Mouse (Mus musculus) intestine, embryonic 15.5 days (tissue): ENCODE data around the gene Taok3. TPM values are rescaled to one million over a fixed set of nuclear protein-coding genes. Genes with fewer than 3 reads are reported as not detected.

Experiments
- ATAC-seq: fragments of 200-750 bp; cut with Nextera tagmentation; 2 replicates; pipeline ENCODE4 v1.8.0; 2017; ENCODE audit warnings: moderate TSS enrichment, moderate library complexity
- H3K27ac ChIP-seq: fragments of 300-500 bp; sonication (generic); 2 replicates; pipeline ENCODE4 v1.5.1; 2015; ENCODE audit warnings: mild to moderate bottlenecking, inconsistent platforms
- H3K27me3 ChIP-seq: fragments of 300-500 bp; sonication (generic); replicated peaks from 2 replicates; pipeline ENCODE4 v1.6.1; 2015; ENCODE audit warnings: inconsistent platforms
- H3K36me3 ChIP-seq: fragments of 300-500 bp; sonication (generic); 2 replicates; pipeline ENCODE4 v1.6.1; 2015; ENCODE audit warnings: inconsistent platforms
- H3K4me1 ChIP-seq: fragments of 300-500 bp; sonication (generic); replicated peaks from 2 replicates; pipeline ENCODE4 v1.6.1; 2015; ENCODE audit warnings: inconsistent platforms
- H3K4me2 ChIP-seq: fragments of 300-500 bp; sonication (generic); replicated peaks from 2 replicates; pipeline ENCODE4 v1.6.1; 2015; ENCODE audit warnings: mild to moderate bottlenecking, inconsistent platforms
- H3K4me3 ChIP-seq: fragments of 300-500 bp; sonication (generic); replicated peaks from 2 replicates; pipeline ENCODE4 v1.5.1; 2015; ENCODE audit warnings: inconsistent platforms
- H3K9ac ChIP-seq: fragments of 300-500 bp; sonication (generic); 2 replicates; pipeline ENCODE4 v1.6.1; 2015; ENCODE audit warnings: inconsistent platforms
- H3K9me3 ChIP-seq: fragments of 300-500 bp; sonication (generic); 2 replicates; pipeline ENCODE4 v1.6.1; 2016; ENCODE audit warnings: inconsistent platforms
- WGBS: fragments of 180-500 bp; shearing (Covaris S2); methylation state at CpG from one replicate; pipeline ENCODE4 v1.1.7; 2015; 5-methylcytosine and 5-hydroxymethylcytosine counted together
- polyA plus RNA-seq: library from polyadenylated mRNA; unstranded; fragments of >200 nt; fragmentation: Nextera tagmentation; extraction: Ambion mirVana; gene quantifications from 2 replicates; pipeline ENCODE4 v1.2.1, GENCODE M21; 2015

Taok3 gene
- polyA plus RNA-seq, 1 experiment from 2014 or later = 44.9 TPM

GRCm38 (mm10) chr5:117174057-117174456 lies 54.1 kb downstream of the Taok3 start:
- H3K27me3 ChIP-seq = no peaks in the 10 kb centered on the region
- 95% methylated on average over 7 of the region's 7 CpGs for WGBS

GRCm38 (mm10) chr5:117175896-117176295 lies 56.0 kb downstream of the Taok3 start:
- ATAC-seq = no peak
- Histone ChIP-seq H3K4me2 (no peak overlapping the region), H3K36me3 (no peaks in the 10 kb centered on the region), H3K9ac (no peak overlapping the region), H3K27me3 (no peaks in the 10 kb centered on the region), H3K4me1 (no peaks in the 10 kb centered on the region), H3K27ac (no peak overlapping the region), H3K9me3 (no peaks in the 10 kb centered on the region), H3K4me3 (no peak overlapping the region)
- WGBS = 68% methylated on average over 8 of the region's 8 CpGs

More at GRCm38 (mm10) chr5:117174057-117174456, 54.1 kb downstream of the Taok3 start:
- no peak overlapping the region for H3K27ac ChIP-seq
- H3K4me3 ChIP-seq = no peak overlapping the region
- ATAC-seq = no peak
- no peak overlapping the region for H3K4me2 ChIP-seq
- H3K36me3 ChIP-seq = no peaks in the 10 kb centered on the region
- H3K9me3 ChIP-seq = no peaks in the 10 kb centered on the region
- no peak overlapping the region for H3K9ac ChIP-seq
- no peaks in the 10 kb centered on the region for H3K4me1 ChIP-seq

- Histone ChIP-seq H3K27ac (no peak overlapping the region), H3K4me2 (no peak overlapping the region), H3K27me3 (no peaks in the 10 kb centered on the region), H3K4me3 (no peak overlapping the region), H3K9me3 (no peaks in the 10 kb centered on the region), H3K4me1 (no peaks in the 10 kb centered on the region), H3K9ac (no peak overlapping the region), H3K36me3 (no peaks in the 10 kb centered on the region)
- 57% methylated on average over 6 of the region's 6 CpGs for WGBS
- no peak for ATAC-seq
Measured at GRCm38 (mm10) chr5:117178079-117178478, 58.1 kb downstream of the Taok3 start.

GRCm38 (mm10) chr5:117178486-117178885 lies 58.6 kb downstream of the Taok3 start:
- no peak overlapping the region for H3K4me2 ChIP-seq
- 62% methylated on average over 6 of the region's 6 CpGs for WGBS
- no peaks in the 10 kb centered on the region for H3K9me3 ChIP-seq
- H3K27me3 ChIP-seq = no peaks in the 10 kb centered on the region
- no peaks in the 10 kb centered on the region for H3K36me3 ChIP-seq
- H3K4me3 ChIP-seq = no peak overlapping the region
- H3K9ac ChIP-seq = no peak overlapping the region
- no peaks in the 10 kb centered on the region for H3K4me1 ChIP-seq
- no peak for ATAC-seq
- H3K27ac ChIP-seq = no peak overlapping the region

GRCm38 (mm10) chr5:117181921-117182320 lies 62.0 kb downstream of the Taok3 start:
- Histone ChIP-seq H3K4me1 (no peaks in the 10 kb centered on the region), H3K27me3 (no peaks in the 10 kb centered on the region), H3K4me2 (no peak overlapping the region), H3K9ac (no peak overlapping the region), H3K4me3 (no peak overlapping the region), H3K27ac (no peak overlapping the region), H3K9me3 (no peaks in the 10 kb centered on the region), H3K36me3 (peaks cover 9% of the 10 kb centered on the region)
- 75% methylated on average over 5 of the region's 5 CpGs for WGBS
- no peak for ATAC-seq

- H3K4me2 ChIP-seq = no peak overlapping the region
- no peaks in the 10 kb centered on the region for H3K4me1 ChIP-seq
- 76% methylated on average over 3 of the region's 3 CpGs for WGBS
- peaks cover 9% of the 10 kb centered on the region for H3K36me3 ChIP-seq
- no peaks in the 10 kb centered on the region for H3K9me3 ChIP-seq
- no peaks in the 10 kb centered on the region for H3K27me3 ChIP-seq
- no peak overlapping the region for H3K9ac ChIP-seq
- no peak overlapping the region for H3K4me3 ChIP-seq
- ATAC-seq = peak; percentile 76
- H3K27ac ChIP-seq = no peak overlapping the region
Measured at GRCm38 (mm10) chr5:117182411-117182810, 62.5 kb downstream of the Taok3 start.

- Histone ChIP-seq H3K36me3 (peaks cover 9% of the 10 kb centered on the region), H3K27ac (no peak overlapping the region), H3K4me3 (no peak overlapping the region), H3K9me3 (no peaks in the 10 kb centered on the region), H3K4me2 (no peak overlapping the region), H3K27me3 (no peaks in the 10 kb centered on the region), H3K4me1 (no peaks in the 10 kb centered on the region), H3K9ac (no peak overlapping the region)
- ATAC-seq = no peak
- WGBS = 89% methylated on average over 6 of the region's 6 CpGs
Measured at GRCm38 (mm10) chr5:117184832-117185231, 64.9 kb downstream of the Taok3 start.

- WGBS = 87% methylated on average over 7 of the region's 7 CpGs
- H3K27me3 ChIP-seq = no peaks in the 10 kb centered on the region
- ATAC-seq = no peak
Measured at GRCm38 (mm10) chr5:117185673-117186072, 65.7 kb downstream of the Taok3 start.

GRCm38 (mm10) chr5:117192061-117192460 lies 72.1 kb downstream of the Taok3 start:
- Histone ChIP-seq H3K4me2 (no peak overlapping the region), H3K9ac (no peak overlapping the region), H3K4me3 (no peak overlapping the region), H3K9me3 (no peaks in the 10 kb centered on the region), H3K4me1 (no peaks in the 10 kb centered on the region), H3K27ac (no peak overlapping the region), H3K36me3 (no peaks in the 10 kb centered on the region), H3K27me3 (no peaks in the 10 kb centered on the region)
- 81% methylated on average over 6 of the region's 6 CpGs for WGBS
- ATAC-seq = no peak

More at GRCm38 (mm10) chr5:117185673-117186072, 65.7 kb downstream of the Taok3 start:
- H3K36me3 ChIP-seq = peaks cover 9% of the 10 kb centered on the region
- H3K27ac ChIP-seq = no peak overlapping the region
- H3K4me1 ChIP-seq = no peaks in the 10 kb centered on the region
- no peaks in the 10 kb centered on the region for H3K9me3 ChIP-seq
- no peak overlapping the region for H3K9ac ChIP-seq
- no peak overlapping the region for H3K4me3 ChIP-seq
- H3K4me2 ChIP-seq = no peak overlapping the region

- 71% methylated on average over 7 of the region's 7 CpGs for WGBS
- Histone ChIP-seq H3K9ac (no peak overlapping the region), H3K27ac (no peak overlapping the region), H3K4me3 (no peak overlapping the region), H3K9me3 (no peaks in the 10 kb centered on the region), H3K4me2 (no peak overlapping the region), H3K36me3 (peaks cover 10% of the 10 kb centered on the region), H3K27me3 (no peaks in the 10 kb centered on the region), H3K4me1 (no peaks in the 10 kb centered on the region)
- no peak for ATAC-seq
Measured at GRCm38 (mm10) chr5:117193748-117194147, 73.8 kb downstream of the Taok3 start.

- H3K27me3 ChIP-seq = no peaks in the 10 kb centered on the region
- H3K9me3 ChIP-seq = no peaks in the 10 kb centered on the region
- no peak overlapping the region for H3K4me2 ChIP-seq
- no peak overlapping the region for H3K9ac ChIP-seq
- H3K36me3 ChIP-seq = peaks cover 10% of the 10 kb centered on the region
- WGBS = 94% methylated on average over 5 of the region's 5 CpGs
- H3K4me3 ChIP-seq = no peak overlapping the region
- H3K4me1 ChIP-seq = no peaks in the 10 kb centered on the region
- ATAC-seq = no peak
- H3K27ac ChIP-seq = no peak overlapping the region
Measured at GRCm38 (mm10) chr5:117194672-117195071, 74.7 kb downstream of the Taok3 start.

GRCm38 (mm10) chr5:117196551-117196950 lies 76.6 kb downstream of the Taok3 start:
- no peaks in the 10 kb centered on the region for H3K4me1 ChIP-seq
- H3K27me3 ChIP-seq = no peaks in the 10 kb centered on the region
- no peak overlapping the region for H3K4me3 ChIP-seq
- no peaks in the 10 kb centered on the region for H3K9me3 ChIP-seq
- peaks cover 14% of the 10 kb centered on the region for H3K36me3 ChIP-seq
- 91% methylated on average over 7 of the region's 7 CpGs for WGBS
- no peak overlapping the region for H3K9ac ChIP-seq
- H3K4me2 ChIP-seq = no peak overlapping the region
- H3K27ac ChIP-seq = no peak overlapping the region
- no peak for ATAC-seq

GRCm38 (mm10) chr5:117198390-117198789 lies 78.5 kb downstream of the Taok3 start:
- Histone ChIP-seq H3K36me3 (peaks cover 20% of the 10 kb centered on the region), H3K27ac (no peak overlapping the region), H3K4me1 (no peaks in the 10 kb centered on the region), H3K9me3 (no peaks in the 10 kb centered on the region), H3K9ac (no peak overlapping the region), H3K27me3 (no peaks in the 10 kb centered on the region), H3K4me2 (no peak overlapping the region), H3K4me3 (no peak overlapping the region)
- 82% methylated on average over 3 of the region's 3 CpGs for WGBS
- no peak for ATAC-seq
